Mouse (Mus musculus): ENCODE results near the gene B230307C23Rik.
"Not testable (repeated sequence)": the region's sequence is repeated elsewhere in the genome, so short reads cannot be mapped to it uniquely, and the experiment has no call there.

B230307C23Rik gene

DNA sequence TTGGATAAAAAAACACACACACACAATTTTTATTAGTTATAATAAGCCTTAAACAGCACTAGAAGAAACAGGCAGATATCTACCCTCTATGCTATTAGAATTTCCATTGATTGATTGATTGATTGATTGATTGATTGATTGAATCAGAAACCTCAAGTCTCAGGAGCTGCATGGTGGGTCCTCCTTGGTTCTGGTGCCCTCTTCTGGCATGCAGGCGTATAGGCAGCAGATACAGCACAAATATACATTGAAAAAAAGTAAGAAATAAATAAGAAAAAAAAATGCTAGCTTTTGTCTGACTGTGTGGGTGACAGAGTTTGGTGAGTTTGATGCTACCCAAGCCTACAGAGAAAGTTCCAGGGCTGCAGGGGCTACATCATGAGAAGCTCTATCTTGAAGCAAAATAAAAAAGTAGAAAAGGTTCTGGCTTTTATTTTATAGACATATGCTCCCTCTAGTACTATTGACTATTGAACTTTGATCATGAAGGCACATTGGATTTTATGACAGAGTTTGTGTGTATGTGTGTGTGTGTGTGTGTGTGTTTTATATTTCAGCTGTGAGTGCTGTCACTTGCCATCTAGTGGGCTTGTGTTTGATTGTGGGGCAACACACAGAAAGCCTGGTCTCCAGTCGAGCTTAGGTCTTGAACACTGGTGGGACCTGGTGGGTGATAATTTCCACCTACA, 25.7 kb downstream of the B230307C23Rik start:
- DNase-seq, result no peak

DNA sequence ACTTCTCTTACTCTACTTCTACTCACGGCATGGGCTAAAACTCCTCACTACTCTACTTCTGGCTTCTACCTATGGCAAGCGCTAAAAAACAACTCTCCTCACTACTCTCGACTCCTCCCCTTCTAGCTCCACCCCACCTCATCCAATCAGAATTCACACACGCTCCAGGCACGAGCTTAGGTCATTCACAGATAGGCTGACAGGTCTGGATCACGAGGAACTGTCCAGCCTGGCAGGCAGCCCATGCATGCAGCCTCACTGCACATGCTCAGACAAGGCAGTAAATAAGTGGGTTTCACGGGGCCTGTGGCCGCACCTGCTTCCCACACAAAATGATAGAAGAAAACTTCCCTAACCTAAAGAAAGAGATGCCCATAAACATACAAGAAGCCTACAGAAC, 29.1 kb downstream of the B230307C23Rik start:
- not testable (repeated sequence) for DNase-seq

DNA sequence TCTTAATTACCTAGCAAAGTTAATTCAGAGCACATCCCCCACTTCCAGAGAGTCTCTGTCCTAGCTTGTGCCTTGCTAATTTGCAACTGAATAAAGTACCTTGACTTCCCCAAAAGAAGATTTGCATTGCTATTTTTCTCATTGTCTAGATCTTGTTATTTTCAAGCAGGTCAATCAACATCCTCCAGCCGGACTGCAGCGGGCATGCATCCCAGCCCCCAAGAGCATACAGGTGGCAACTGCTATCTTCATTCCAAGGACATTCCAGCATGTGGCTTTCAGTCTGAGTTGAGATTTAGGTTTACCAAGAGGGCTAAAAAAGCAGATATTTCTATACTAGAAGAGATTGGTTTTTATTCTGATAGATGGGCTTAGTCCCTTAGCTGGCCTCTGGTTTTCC, 37.9 kb downstream of the B230307C23Rik start:
- not testable (repeated sequence) for DNase-seq

DNA sequence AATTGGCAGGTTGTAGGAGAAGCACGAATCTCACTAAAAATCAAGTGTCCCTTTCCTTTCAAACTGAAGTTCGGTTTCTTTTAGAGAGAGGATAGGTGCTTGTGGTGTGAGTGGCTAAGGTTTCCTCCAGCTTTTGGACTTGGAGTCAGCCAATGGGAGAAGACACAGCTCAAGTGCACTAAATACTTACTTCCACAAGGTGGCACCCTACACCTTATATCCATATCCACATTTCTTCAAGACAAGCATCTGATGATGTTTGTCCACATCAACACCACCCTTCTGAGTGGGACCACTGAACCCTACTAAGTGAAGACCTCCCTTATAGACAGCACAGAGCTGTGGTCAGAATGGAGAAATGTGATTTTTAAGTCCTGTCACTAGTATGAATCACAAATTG, 44.6 kb downstream of the B230307C23Rik start:
- DNase-seq, result peak in 1 of 2 experiments; percentile 7

DNA sequence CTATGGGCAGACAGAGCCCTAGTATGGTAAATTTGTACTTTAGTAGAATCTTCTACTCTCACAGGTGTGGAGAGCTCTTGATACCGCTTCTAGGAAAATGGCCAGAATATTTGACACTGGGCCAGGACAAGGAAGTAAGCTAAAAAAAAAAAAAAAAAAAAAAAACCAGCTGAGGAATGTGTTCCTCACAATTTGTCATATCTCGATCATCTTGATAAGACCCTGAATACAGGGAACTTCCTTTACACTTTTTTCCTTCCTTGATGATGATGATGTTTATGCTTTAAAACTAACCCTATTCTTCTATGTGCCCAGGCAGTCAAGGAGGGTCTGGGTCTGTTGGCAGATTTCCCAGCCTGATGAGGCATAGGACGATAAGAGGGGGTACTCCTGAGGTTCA, 82.3 kb downstream of the B230307C23Rik start:
- DNase-seq, result not testable (repeated sequence)

DNA sequence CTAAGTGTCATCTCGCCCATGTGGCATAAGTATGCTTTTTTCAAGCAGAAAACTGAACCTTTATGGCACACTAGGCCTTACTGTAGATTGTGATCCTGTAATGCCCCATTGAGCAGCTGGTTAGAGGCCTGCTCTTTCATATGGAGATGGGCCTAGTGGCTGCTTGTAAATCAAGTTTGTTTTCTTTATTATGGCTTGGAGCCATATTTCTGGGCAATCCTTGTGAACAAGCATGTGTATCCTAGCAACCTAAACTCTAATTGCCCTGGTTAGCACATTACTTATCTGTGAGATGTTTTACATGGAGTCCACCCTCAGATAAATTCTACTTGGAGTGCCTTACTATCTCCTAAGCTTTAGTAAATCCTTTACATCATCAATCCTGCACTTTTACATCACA, 84.0 kb downstream of the B230307C23Rik start:
- DNase-seq, result not testable (repeated sequence)

All from cerebellum, adult 18-20 months (tissue).